Mouse (Mus musculus): ENCODE results near the gene Frmpd2.

- TF ChIP-seq CTCF (IDR thresholded peaks at IDR 0.05; ENCODE audit: low read depth, low read length), result no peak
- no peak for TF ChIP-seq POLR2A (IDR thresholded peaks at IDR 0.05; ENCODE audit: borderline replicate concordance, low read depth, low read length)
Observed at GRCm38 (mm10) chr14:33423003-33423402, 48.5 kb upstream of the Frmpd2 start.
